Mouse (Mus musculus) left cerebral cortex, adult 11 months (tissue): ENCODE measurements around the gene Cryab.

Source experiments
- DNase-seq: peaks from one replicate; pipeline ENCODE4 v3.0.0; 2022; ENCODE audit warnings: low spot score

Gene Cryab

GRCm38 (mm10) chr9:50797641-50798040 is 46.5 kb downstream of the Cryab start:
- DNase-seq: no peak

GRCm38 (mm10) chr9:50798368-50798767 is 47.2 kb downstream of the Cryab start:
- DNase-seq: no peak

GRCm38 (mm10) chr9:50800985-50801384 is 49.9 kb downstream of the Cryab start:
- no peak for DNase-seq

- DNase-seq: no peak
Measured at GRCm38 (mm10) chr9:50803055-50803671, 52.0 kb downstream of the Cryab start.
